Mouse (Mus musculus) CH12.LX (cell line): ENCODE measurements around the gene Sult1a1. TPM values are rescaled to one million over a fixed set of nuclear protein-coding genes. Genes with fewer than 3 reads are reported as not detected.

Experiments
- DNase-seq: peaks from one replicate; pipeline ENCODE4 v3.0.0-alpha.2; 2013; ENCODE audit errors: extremely low read depth
- H3K27ac ChIP-seq: 2 replicates; pipeline ENCODE4 v1.5.1; 2012; ENCODE audit warnings: low read depth, mild to moderate bottlenecking, control low read depth, moderate library complexity; ENCODE audit not compliant: insufficient read depth
- H3K27me3 ChIP-seq: replicated peaks from 2 replicates; pipeline ENCODE3; 2012; ENCODE audit warnings: inconsistent platforms
- H3K36me3 ChIP-seq, 2 experiments: replicated peaks in 1 of 2; 2 replicates each; pipeline versions ENCODE3 to v1.6.1; 2012; ENCODE audit warnings: inconsistent platforms in 1 of 2, low read length in 1 of 2, mild to moderate bottlenecking in 1 of 2, mixed read lengths in 1 of 2, moderate library complexity in 1 of 2; ENCODE audit not compliant: control insufficient read depth in 1 of 2, insufficient read depth in 1 of 2
- H3K4me1 ChIP-seq, 2 experiments: 2 replicates each; pipeline ENCODE4 v1.6.1; 2012; ENCODE audit warnings: inconsistent platforms in 1 of 2, moderate library complexity in 1 of 2; ENCODE audit not compliant: insufficient read depth in 2 of 2, control insufficient read depth in 1 of 2
- H3K4me2 ChIP-seq: 2 replicates; pipeline ENCODE4 v1.6.1; 2012; ENCODE audit warnings: low read depth, mild to moderate bottlenecking, control low read depth; ENCODE audit not compliant: poor library complexity, insufficient read depth, severe bottlenecking
- H3K4me3 ChIP-seq, 3 experiments: fragments of 150-350 bp in 1 of 3; sonication (generic) in 1 of 3; replicated peaks in 1 of 3; 2 replicates each; pipeline versions ENCODE3 to v1.5.1; 2011 to 2012; ENCODE audit warnings: low read depth in 2 of 3, low read length in 2 of 3, mild to moderate bottlenecking in 2 of 3, moderate library complexity in 2 of 3, control low read depth in 1 of 3, improper control_type of control experiment in 1 of 3, inconsistent platforms in 1 of 3, mixed read lengths in 1 of 3; ENCODE audit not compliant: poor library complexity in 1 of 3
- H3K79me2 ChIP-seq: replicated peaks from 2 replicates; pipeline ENCODE4 v1.6.1; 2012; ENCODE audit warnings: mild to moderate bottlenecking, moderate library complexity; ENCODE audit not compliant: control insufficient read depth, poor library complexity, insufficient read depth, severe bottlenecking; ENCODE audit errors: extremely low read depth
- H3K9ac ChIP-seq: 2 replicates; pipeline ENCODE4 v1.6.1; 2012; ENCODE audit warnings: low read depth, mild to moderate bottlenecking, control low read depth, moderate library complexity; ENCODE audit not compliant: insufficient read depth
- H3K9me3 ChIP-seq: replicated peaks from 2 replicates; pipeline ENCODE3; 2012; ENCODE audit warnings: low read length, inconsistent platforms, mixed read lengths
- BHLHE40 ChIP-seq: IDR thresholded peaks from 2 replicates; pipeline ENCODE4 v1.6.1; 2011; ENCODE audit warnings: mild to moderate bottlenecking, low read depth, low read length, improper control_type of control experiment
- CHD2 ChIP-seq: IDR thresholded peaks from 2 replicates; pipeline ENCODE4 v1.6.1; 2011; ENCODE audit warnings: low read length, improper control_type of control experiment
- CTCF ChIP-seq, 2 experiments: IDR thresholded peaks in 1 of 2; conservative IDR thresholded peaks in 1 of 2; 2 replicates each; pipeline ENCODE4 v1.5.1; 2011 to 2012; ENCODE audit warnings: low read depth in 2 of 2, low read length in 2 of 2, improper control_type of control experiment in 1 of 2, inconsistent platforms in 1 of 2, mild to moderate bottlenecking in 1 of 2, moderate library complexity in 1 of 2
- E2F4 ChIP-seq: IDR thresholded peaks from 2 replicates; pipeline ENCODE4 v1.6.1; 2011; ENCODE audit warnings: low read depth, low read length, improper control_type of control experiment; ENCODE audit not compliant: insufficient replicate concordance
- EP300 ChIP-seq: IDR thresholded peaks from 2 replicates; pipeline ENCODE4 v1.6.1; 2011; ENCODE audit warnings: low read length, improper control_type of control experiment
- ETS1 ChIP-seq: conservative IDR thresholded peaks from 2 replicates; pipeline ENCODE4 v1.6.1; 2012; ENCODE audit warnings: low read depth, mild to moderate bottlenecking, inconsistent platforms, low read length, improper control_type of control experiment, moderate library complexity
- GABPA ChIP-seq: IDR thresholded peaks from 2 replicates; pipeline ENCODE4 v1.6.1; 2012; ENCODE audit warnings: low read depth, low read length, improper control_type of control experiment, inconsistent platforms; ENCODE audit not compliant: insufficient replicate concordance
- HCFC1 ChIP-seq: IDR thresholded peaks from 2 replicates; pipeline ENCODE4 v1.6.1; 2012; ENCODE audit warnings: low read depth, mild to moderate bottlenecking, inconsistent platforms, low read length, improper control_type of control experiment
- IRF4 ChIP-seq: IDR thresholded peaks from 2 replicates; pipeline ENCODE4 v1.6.1; 2014; ENCODE audit warnings: low read depth, mild to moderate bottlenecking, inconsistent platforms, low read length, improper control_type of control experiment
- JUND ChIP-seq: conservative IDR thresholded peaks from 2 replicates; pipeline ENCODE4 v1.6.1; 2011; ENCODE audit warnings: low read depth, low read length, improper control_type of control experiment
- KAT2A ChIP-seq: IDR thresholded peaks from 2 replicates; pipeline ENCODE4 v1.6.1; 2012; ENCODE audit warnings: low read length, improper control_type of control experiment, inconsistent platforms; ENCODE audit not compliant: insufficient replicate concordance
- MAFK ChIP-seq: IDR thresholded peaks from 2 replicates; pipeline ENCODE4 v1.6.1; 2011; ENCODE audit warnings: low read length, improper control_type of control experiment; ENCODE audit not compliant: insufficient replicate concordance
- MAX ChIP-seq: IDR thresholded peaks from 2 replicates; pipeline ENCODE4 v1.6.1; 2011; ENCODE audit warnings: low read length, improper control_type of control experiment
- MAZ ChIP-seq: IDR thresholded peaks from 2 replicates; pipeline ENCODE4 v1.6.1; 2012; ENCODE audit warnings: low read depth, mild to moderate bottlenecking, inconsistent platforms, low read length, improper control_type of control experiment, moderate library complexity
- MEF2A ChIP-seq: IDR thresholded peaks from 2 replicates; pipeline ENCODE4 v1.6.1; 2014; ENCODE audit warnings: low read depth, mild to moderate bottlenecking, inconsistent platforms, low read length, improper control_type of control experiment, borderline replicate concordance
- MXI1 ChIP-seq: IDR thresholded peaks from 2 replicates; pipeline ENCODE4 v1.6.1; 2011; ENCODE audit warnings: mild to moderate bottlenecking, low read depth, low read length, improper control_type of control experiment
- MYC ChIP-seq: IDR thresholded peaks from 2 replicates; pipeline ENCODE4 v1.6.1; 2011; ENCODE audit warnings: low read depth, mild to moderate bottlenecking, improper control_type of control experiment, low read length
- NRF1 ChIP-seq: IDR thresholded peaks from 2 replicates; pipeline ENCODE4 v1.6.1; 2014; ENCODE audit warnings: low read depth, mild to moderate bottlenecking, inconsistent platforms, low read length, improper control_type of control experiment, moderate library complexity
- PAX5 ChIP-seq: IDR thresholded peaks from 2 replicates; pipeline ENCODE4 v1.6.1; 2012; ENCODE audit warnings: low read length, inconsistent platforms, mixed read lengths
- RAD21 ChIP-seq: IDR thresholded peaks from 2 replicates; pipeline ENCODE4 v1.6.1; 2011; ENCODE audit warnings: low read depth, mild to moderate bottlenecking, low read length, improper control_type of control experiment, moderate library complexity
- SIN3A ChIP-seq: IDR thresholded peaks from 2 replicates; pipeline ENCODE4 v1.6.1; 2012; ENCODE audit warnings: low read length, improper control_type of control experiment, inconsistent platforms
- TBP ChIP-seq: conservative IDR thresholded peaks from 2 replicates; pipeline ENCODE4 v1.6.1; 2011; ENCODE audit warnings: low read depth, low read length, improper control_type of control experiment
- TCF12 ChIP-seq: IDR thresholded peaks from 2 replicates; pipeline ENCODE4 v1.6.1; 2014; ENCODE audit warnings: low read depth, mild to moderate bottlenecking, inconsistent platforms, low read length, improper control_type of control experiment
- UBTF ChIP-seq: IDR thresholded peaks from 2 replicates; pipeline ENCODE4 v1.6.1; 2012; ENCODE audit warnings: low read depth, mild to moderate bottlenecking, inconsistent platforms, low read length, improper control_type of control experiment, moderate library complexity
- USF1 ChIP-seq: IDR thresholded peaks from 2 replicates; pipeline ENCODE4 v1.6.1; 2014; ENCODE audit warnings: low read depth, mild to moderate bottlenecking, inconsistent platforms, low read length, improper control_type of control experiment
- USF2 ChIP-seq: conservative IDR thresholded peaks from 2 replicates; pipeline ENCODE4 v1.6.1; 2011; ENCODE audit warnings: low read depth, low read length, improper control_type of control experiment
- ZKSCAN1 ChIP-seq: IDR thresholded peaks from 2 replicates; pipeline ENCODE4 v1.6.1; 2012; ENCODE audit warnings: low read depth, inconsistent platforms, low read length, improper control_type of control experiment, borderline replicate concordance
- ZMIZ1 ChIP-seq: IDR thresholded peaks from 2 replicates; pipeline ENCODE4 v1.6.1; 2012; ENCODE audit warnings: low read depth, mild to moderate bottlenecking, inconsistent platforms, low read length, improper control_type of control experiment
- dilution Hi-C: fragments of 300-500 bp; cut with MboI; formaldehyde crosslinking; loops from 2 replicates; pipeline ENCODE4 v1.14.3; 2020; ENCODE audit warnings: low sequenced_read_pairs; ENCODE audit not compliant: extremely low pct_unique_long_range_greater_than_20kb, extremely low pct_ligation_motif_present
- in situ Hi-C: fragments of 300-500 bp; cut with MboI; formaldehyde crosslinking; loops from 3 replicates; pipeline ENCODE4 v1.14.3; 2019; ENCODE audit warnings: low sequenced_read_pairs, low pct_ligation_motif_present, low pct_unique_long_range_greater_than_20kb, mixed read lengths
- polyA plus RNA-seq: library from polyadenylated mRNA; unstranded; fragments of >175 nt; gene quantifications from 2 replicates; pipeline ENCODE4 v1.2.1, GENCODE M21; 2012; ENCODE audit warnings: low read depth; ENCODE audit not compliant: insufficient read length
- total RNA-seq, 2 experiments: library from RNA; depleted of rRNA; stranded (reverse); fragments of 300-350 nt in 1 of 2; fragments of >200 nt in 1 of 2; gene quantifications; 2 replicates each; pipeline ENCODE4 v1.2.3; 2012 to 2014

Gene Sult1a1
- total and polyA plus RNA-seq, 3 experiments: 0.34 to 0.87 (median 0.87) TPM

- TF ChIP-seq JUND (peak; percentile 33), ZMIZ1 (no peak), MYC (no peak), GABPA (no peak), MAFK (no peak), NRF1 (no peak), RAD21 (no peak), MXI1 (no peak), USF2 (no peak), IRF4 (no peak; the same call in 1 of the 2 replicates), USF1 (no peak), KAT2A (no peak), CTCF (conservative IDR thresholded peaks at IDR 0.05 in 1 of 2, IDR thresholded peaks at IDR 0.05 in 1 of 2; ENCODE audit: low read depth in 2 of 2, low read length in 2 of 2) (no peak), HCFC1 (0 out of 2 replicates have a peak, but pooled peaks have one; percentile 4)
Observed at GRCm38 (mm10) chr7:126708175-126708952, 32.1 kb upstream of the Sult1a1 start (continued).

DNA sequence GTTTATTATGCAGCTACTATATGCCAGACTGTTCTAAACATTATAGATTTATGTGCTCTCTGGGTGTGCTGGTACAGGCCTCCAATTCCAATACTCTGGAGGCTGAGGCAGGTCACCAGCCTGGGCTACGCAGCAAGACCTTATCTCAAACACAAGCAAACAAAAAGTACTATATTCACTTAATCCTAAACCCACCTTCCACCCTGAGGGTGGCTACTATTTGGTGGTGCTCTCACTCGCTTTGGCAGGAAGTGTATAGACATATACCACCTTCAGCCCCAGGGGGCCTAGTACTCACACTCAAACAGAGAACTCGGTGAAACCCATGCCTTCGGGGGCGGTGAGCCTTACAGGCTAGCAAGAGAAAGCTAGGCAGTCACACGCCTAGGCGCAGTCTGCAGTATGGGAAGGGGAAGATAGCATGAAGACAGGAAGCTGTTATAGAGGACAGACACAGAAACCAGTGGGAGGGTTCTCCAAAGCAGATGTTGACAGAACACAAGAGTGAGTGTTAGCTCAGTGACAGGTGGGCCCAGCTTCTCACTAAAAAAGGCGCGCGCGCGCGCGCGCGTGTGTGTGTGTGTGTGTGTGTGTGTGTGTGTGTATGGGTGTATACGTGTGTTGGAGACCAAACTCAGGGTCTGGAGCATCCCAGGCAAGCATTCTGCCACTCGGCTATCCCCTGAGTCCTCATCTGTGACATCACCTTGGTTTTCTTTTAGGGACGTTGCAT, 31.4 kb upstream of the Sult1a1 start, which contains the start of gene Coro1a:
TSS of gene Coro1a (minus strand) at position 346 of the 733 bp plus-strand sequence.
- in situ Hi-C loops: loop anchor here (10.0 kb wide), 4 partner anchors 187 to 1217 kb away; partner anchors contain the start of genes Mvp, Pagr1a and Pagr1b
- dilution Hi-C loops: no loop called here
- no peak for TF ChIP-seq ZKSCAN1
- peak; percentile 53 for TF ChIP-seq EP300
- TF ChIP-seq E2F4: 0 out of 2 replicates have a peak, but pooled peaks have one; percentile 13
- peak; percentile 6; the same call in 1 of the 2 replicates for TF ChIP-seq TCF12
- peak; percentile 69 for TF ChIP-seq ETS1
- TF ChIP-seq UBTF: 0 out of 2 replicates have a peak, but pooled peaks have one; percentile 36
- 0 out of 2 replicates have a peak, but pooled peaks have one; percentile 23 for TF ChIP-seq TBP
- TF ChIP-seq MXI1: peak; percentile 67; the same call in 1 of the 2 replicates
- TF ChIP-seq ZMIZ1: no peak
- TF ChIP-seq PAX5: no peak
- TF ChIP-seq CHD2: no peak
- TF ChIP-seq GABPA: no peak
- peak; percentile 82; the same call in 1 of the 2 replicates for TF ChIP-seq IRF4
- peak; percentile 69 for TF ChIP-seq NRF1
- peak; percentile 58; the same call in 1 of the 2 replicates for TF ChIP-seq MYC
- no peak; the same call in 1 of the 2 replicates for TF ChIP-seq SIN3A
- TF ChIP-seq MAZ: no peak
- TF ChIP-seq BHLHE40: peak; percentile 46; the same call in 1 of the 2 replicates
- TF ChIP-seq MAX: 0 out of 2 replicates have a peak, but pooled peaks have one; percentile 18
- no peak for TF ChIP-seq MEF2A
- Histone ChIP-seq H3K36me3 (peaks cover 0 to 4% of the 10 kb centered on the region in 2 experiments), H3K4me1 (peaks cover 26 to 36% of the 10 kb centered on the region in 2 experiments), H3K27me3 (no peaks in the 10 kb centered on the region), H3K4me2 (peak within 1 kb of the TSS; percentile 39), H3K9me3 (peaks cover 6% of the 10 kb centered on the region), H3K79me2 (peaks cover 17% of the 10 kb centered on the region), H3K4me3 (peak within 1 kb of the TSS in 2 of 3 experiments; percentile 17 to 18), H3K27ac (peak within 1 kb of the TSS; percentile 28; the same call in 1 of the 2 replicates), H3K9ac (peak within 1 kb of the TSS; percentile 34)
- DNase-seq: peak; percentile 85
